Mouse (Mus musculus) kidney, adult 2 months (tissue): ENCODE data around the gene Cdk13.

Experiments
- CTCF ChIP-seq: fragments of 200-500 bp; conservative IDR thresholded peaks from 2 replicates; pipeline ENCODE4 v1.5.1; 2011; ENCODE audit warnings: low read depth, mild to moderate bottlenecking, control low read depth, low read length, moderate library complexity, mixed read lengths; ENCODE audit not compliant: insufficient read depth, insufficient read length
- POLR2A ChIP-seq: fragments of 200-500 bp; IDR thresholded peaks from one replicate; pipeline ENCODE4 v1.6.1; 2011; ENCODE audit warnings: low read depth, low read length, control low read depth

GRCm38 (mm10) chr13:17839137-17839536 lies 34.2 kb upstream of the Cdk13 start:
- TF ChIP-seq POLR2A (no peak), CTCF (no peak)
